Mouse (Mus musculus) forebrain, embryonic 10.5 days (tissue): Measurements from ENCODE around the gene Col12a1. TPM values are rescaled to one million over a fixed set of nuclear protein-coding genes. Genes with fewer than 3 reads are reported as not detected.

Source experiments
- DNase-seq: peaks from one replicate; pipeline ENCODE4 v3.0.0-alpha.2; 2017; ENCODE audit warnings: low spot score; ENCODE audit errors: extremely low spot score
- H3K27ac ChIP-seq: fragments of 300-500 bp; sonication (generic); 2 replicates; pipeline ENCODE4 v1.5.1; 2016; ENCODE audit warnings: mild to moderate bottlenecking
- H3K27me3 ChIP-seq: fragments of 300-500 bp; sonication (generic); 2 replicates; pipeline ENCODE4 v1.6.1; 2016; ENCODE audit warnings: mild to moderate bottlenecking; ENCODE audit not compliant: poor library complexity, severe bottlenecking
- H3K36me3 ChIP-seq: fragments of 300-500 bp; sonication (generic); replicated peaks from 2 replicates; pipeline ENCODE4 v1.6.1; 2016; ENCODE audit warnings: mild to moderate bottlenecking, moderate library complexity
- H3K4me1 ChIP-seq: fragments of 300-500 bp; sonication (generic); 2 replicates; pipeline ENCODE4 v1.6.1; 2016
- H3K4me3 ChIP-seq: fragments of 300-500 bp; sonication (generic); 2 replicates; pipeline ENCODE4 v1.5.1; 2016; ENCODE audit warnings: mild to moderate bottlenecking, moderate library complexity
- H3K9me3 ChIP-seq: fragments of 300-500 bp; sonication (generic); 2 replicates; pipeline ENCODE4 v1.6.1; 2016; ENCODE audit warnings: mild to moderate bottlenecking, moderate library complexity
- WGBS: fragments of 180-500 bp; shearing (Covaris S2); methylation state at CpG from one replicate; pipeline ENCODE4 v1.1.7; 2016; 5-methylcytosine and 5-hydroxymethylcytosine counted together
- polyA plus RNA-seq: library from polyadenylated mRNA; unstranded; fragments of >200 nt; fragmentation: Nextera tagmentation; extraction: Ambion mirVana; gene quantifications from 2 replicates; pipeline ENCODE4 v1.2.1, GENCODE M21; 2016

The Col12a1 gene
- polyA plus RNA-seq, 1 experiment from 2014 or later: 7.4 TPM

GRCm38 (mm10) chr9:79553297-79553696, 165.3 kb downstream of the Col12a1 start:
- Histone ChIP-seq H3K27me3 (no peaks in the 10 kb centered on the region), H3K36me3 (no peaks in the 10 kb centered on the region), H3K9me3 (no peaks in the 10 kb centered on the region), H3K4me3 (no peak overlapping the region), H3K4me1 (no peaks in the 10 kb centered on the region), H3K27ac (no peak overlapping the region)
- DNase-seq: no peak
- 93% methylated on average over 2 of the region's 2 CpGs for WGBS

Other genes starting within 250 kb of the Col12a1 start
- gene Cox7a2, start 41.0 kb upstream of the Col12a1 start, polyA plus RNA-seq: 626 and 635 TPM in 2 replicates
- 49.5 and 54.0 TPM in 2 replicates for gene Tmem30a, start 74.7 kb upstream of the Col12a1 start, polyA plus RNA-seq